8 mouse cellular contexts compared by ENCODE assay signal in genomic region chr1:180794170-180794569, GRCm38 (mm10). TPM values are rescaled to one million over a fixed set of nuclear protein-coding genes. Genes with fewer than 3 reads are reported as not detected.
DNase-seq lines count a peak whose midpoint lies in the region; ATAC-seq and TF ChIP-seq lines count a peak whose summit lies in the region.

No protein-coding gene starts in this region.

- H3K4me1 ChIP-seq in cerebellum, adult 2 months (ENCODE audit: control insufficient read depth, insufficient read depth, low read length), result peaks cover 36% of the 10 kb centered on the region
- H3K4me1 ChIP-seq in forebrain, embryonic 15.5 days, result peaks cover 12% of the 10 kb centered on the region
- peaks cover 12% of the 10 kb centered on the region for H3K4me1 ChIP-seq in limb, embryonic 10.5 days
- no peaks in the 10 kb centered on the region for H3K4me1 ChIP-seq in midbrain, postnatal 0 days (ENCODE audit: insufficient read depth, low read length)

- H3K27me3 ChIP-seq in cerebellum, adult 2 months (ENCODE audit: control insufficient read depth, insufficient read depth, low read length), result no peaks in the 10 kb centered on the region
- H3K27me3 ChIP-seq in forebrain, embryonic 15.5 days, result no peaks in the 10 kb centered on the region
- H3K27me3 ChIP-seq in limb, embryonic 10.5 days (ENCODE audit: low read depth, poor library complexity, severe bottlenecking), result peaks cover 7% of the 10 kb centered on the region
- H3K27me3 ChIP-seq in midbrain, postnatal 0 days (ENCODE audit: insufficient read depth, low read length), result no peaks in the 10 kb centered on the region

- no peaks in the 10 kb centered on the region for H3K9me3 ChIP-seq in forebrain, embryonic 15.5 days
- no peaks in the 10 kb centered on the region for H3K9me3 ChIP-seq in limb, embryonic 10.5 days (replicated peaks)
- H3K9me3 ChIP-seq in midbrain, postnatal 0 days (ENCODE audit: low read length), result no peaks in the 10 kb centered on the region

- H3K27ac ChIP-seq in left cerebral cortex, adult 2 months, result no peak overlapping the region
- H3K27ac ChIP-seq in cerebellum, adult 2 months (ENCODE audit: insufficient read depth, low read length), result no peak overlapping the region
- H3K27ac ChIP-seq in forebrain, embryonic 15.5 days (replicated peaks), result no peak overlapping the region
- peak overlapping the region; percentile 78 for H3K27ac ChIP-seq in limb, embryonic 10.5 days
- no peak overlapping the region for H3K27ac ChIP-seq in midbrain, postnatal 0 days (ENCODE audit: low read depth, low read length)

- H3K36me3 ChIP-seq in forebrain, embryonic 15.5 days, result no peaks in the 10 kb centered on the region
- no peaks in the 10 kb centered on the region for H3K36me3 ChIP-seq in limb, embryonic 10.5 days
- no peaks in the 10 kb centered on the region for H3K36me3 ChIP-seq in midbrain, postnatal 0 days (ENCODE audit: insufficient read depth, low read length)

- intact Hi-C loops in left cerebral cortex, adult 2 months (cut with DNase I), result no loop called here

- no peak; the same call in 1 of the 2 replicates for TF ChIP-seq CTCF in left cerebral cortex, adult 2 months (IDR thresholded peaks at IDR 0.05)
- TF ChIP-seq CTCF in cerebellum, adult 2 months (IDR thresholded peaks at IDR 0.05; ENCODE audit: borderline replicate concordance, insufficient read depth, low read depth, low read length), result no peak
- TF ChIP-seq CTCF in midbrain, postnatal 0 days (IDR thresholded peaks at IDR 0.05), result peak; percentile 25; the same call in 1 of the 2 replicates

- no peak for DNase-seq in left cerebral cortex, adult 2 months (ENCODE audit: extremely low spot score in 1 of 2, low spot score in 2 of 2)
- DNase-seq in left cerebral cortex, adult 18-20 months (ENCODE audit: low spot score in 2 of 2), result no peak
- peak; percentile 75 to 85 for DNase-seq in cerebellum, adult 2 months
- DNase-seq in limb, embryonic 10.5 days (ENCODE audit: low spot score), result peak; percentile 75
- DNase-seq in midbrain, postnatal 0 days (ENCODE audit: low spot score), result peak; percentile 50
- no peak for DNase-seq in MN1 (ENCODE audit: low spot score)
- DNase-seq in urinary bladder, postnatal 10 days (ENCODE audit: low spot score), result no peak

- peak overlapping the region; percentile 77 for H3K4me2 ChIP-seq in forebrain, embryonic 15.5 days (replicated peaks)
- H3K4me2 ChIP-seq in midbrain, postnatal 0 days (ENCODE audit: low read depth, low read length, poor library complexity, severe bottlenecking), result peak overlapping the region; percentile 75

- H3K4me3 ChIP-seq in left cerebral cortex, adult 2 months, result peak overlapping the region; percentile 38
- peak overlapping the region; percentile 3 for H3K4me3 ChIP-seq in cerebellum, adult 2 months (replicated peaks; ENCODE audit: insufficient read depth, low read depth, low read length)
- H3K4me3 ChIP-seq in forebrain, embryonic 15.5 days, result peak overlapping the region; percentile 37
- H3K4me3 ChIP-seq in limb, embryonic 10.5 days, result peak overlapping the region; percentile 58
- peak overlapping the region; percentile 33 for H3K4me3 ChIP-seq in midbrain, postnatal 0 days (ENCODE audit: low read depth, low read length)

- no peak for TF ChIP-seq POLR2A in cerebellum, adult 2 months (IDR thresholded peaks at IDR 0.05; ENCODE audit: borderline replicate concordance, insufficient read depth, low read length)

- 2% methylated on average over 21 of the region's 21 CpGs for WGBS in cerebellum, adult 2 months
- under 1% methylated on average over 21 of the region's 21 CpGs for WGBS in forebrain, embryonic 15.5 days
- WGBS in limb, embryonic 10.5 days, result under 1% methylated on average over 21 of the region's 21 CpGs
- 2% methylated on average over 21 of the region's 21 CpGs for WGBS in midbrain, postnatal 0 days

- peak; percentile 63 for ATAC-seq in forebrain, embryonic 15.5 days (replicated peaks)
- peak; percentile 89 for ATAC-seq in midbrain, postnatal 0 days (ENCODE audit: low FRiP score)

- peak overlapping the region; percentile 20 for H3K9ac ChIP-seq in forebrain, embryonic 15.5 days (replicated peaks)
- 0 out of 2 replicates have a peak overlapping the region, but pooled peaks have one; percentile 9 for H3K9ac ChIP-seq in midbrain, postnatal 0 days (replicated peaks; ENCODE audit: low read length, poor library complexity, severe bottlenecking)

RNA-seq across cellular contexts. Expression of gene H3f3a, which starts 19.6 kb away (rescaled TPM):
- 100 to 1,000 TPM; 261 to 262 TPM for total RNA-seq in left cerebral cortex, adult 2 months (2021)
- total RNA-seq in left cerebral cortex, adult 18-20 months (2021), result 100 to 1,000 TPM; 249 to 263 TPM
- polyA plus RNA-seq in cerebellum, adult 2 months (2012; rRNA removed), result 463 and 518 TPM in 2 replicates
- 3,899 and 4,029 TPM in 2 replicates for polyA plus RNA-seq in forebrain, embryonic 15.5 days (2015; fragmentation: Nextera tagmentation; extraction: Ambion mirVana)
- 2,611 and 2,929 TPM in 2 replicates for polyA plus RNA-seq in limb, embryonic 10.5 days (2016; fragmentation: Nextera tagmentation; extraction: Ambion mirVana)
- total RNA-seq in midbrain, postnatal 0 days (2014; rRNA removed), result 1,783 and 3,084 TPM in 2 replicates
- 1,997 and 2,039 TPM in 2 replicates for polyA plus RNA-seq in midbrain, postnatal 0 days (2015; fragmentation: Nextera tagmentation; extraction: Ambion mirVana)

RNA-seq across cellular contexts. Expression of gene Sde2, which starts 56.8 kb away (rescaled TPM):
- total RNA-seq in left cerebral cortex, adult 2 months (2021), result 10 to 100 TPM; 23.4 to 24.5 TPM
- total RNA-seq in left cerebral cortex, adult 18-20 months (2021), result 10 to 100 TPM; 20.9 to 25.7 TPM
- 16.8 and 17.7 TPM in 2 replicates for polyA plus RNA-seq in cerebellum, adult 2 months (2012; rRNA removed)
- 35.7 and 35.9 TPM in 2 replicates for polyA plus RNA-seq in forebrain, embryonic 15.5 days (2015; fragmentation: Nextera tagmentation; extraction: Ambion mirVana)
- polyA plus RNA-seq in limb, embryonic 10.5 days (2016; fragmentation: Nextera tagmentation; extraction: Ambion mirVana), result 46.7 and 50.8 TPM in 2 replicates
- total RNA-seq in midbrain, postnatal 0 days (2014; rRNA removed), result 12.8 and 15.3 TPM in 2 replicates
- 20.7 and 24.2 TPM in 2 replicates for polyA plus RNA-seq in midbrain, postnatal 0 days (2015; fragmentation: Nextera tagmentation; extraction: Ambion mirVana)

Comparison
In these comparisons a context has a peak if more than half of its experiments do, and no peak if none do; other contexts are left out.
1. DNase-seq: peak in cerebellum, adult 2 months (2 of 2), limb, embryonic 10.5 days (single experiment) and midbrain, postnatal 0 days (single experiment); none in left cerebral cortex, adult 2 months (0 of 2), left cerebral cortex, adult 18-20 months (0 of 2), MN1 (single experiment) and urinary bladder, postnatal 10 days (single experiment).
2. H3K4me3 ChIP-seq: peak in every context shown above with its lines; median percentile 58 in limb, embryonic 10.5 days; 38 in left cerebral cortex, adult 2 months; 37 in forebrain, embryonic 15.5 days; 33 in midbrain, postnatal 0 days; 3 in cerebellum, adult 2 months.